Mouse (Mus musculus): Measurements from ENCODE around the gene Cdc20b.

DNA sequence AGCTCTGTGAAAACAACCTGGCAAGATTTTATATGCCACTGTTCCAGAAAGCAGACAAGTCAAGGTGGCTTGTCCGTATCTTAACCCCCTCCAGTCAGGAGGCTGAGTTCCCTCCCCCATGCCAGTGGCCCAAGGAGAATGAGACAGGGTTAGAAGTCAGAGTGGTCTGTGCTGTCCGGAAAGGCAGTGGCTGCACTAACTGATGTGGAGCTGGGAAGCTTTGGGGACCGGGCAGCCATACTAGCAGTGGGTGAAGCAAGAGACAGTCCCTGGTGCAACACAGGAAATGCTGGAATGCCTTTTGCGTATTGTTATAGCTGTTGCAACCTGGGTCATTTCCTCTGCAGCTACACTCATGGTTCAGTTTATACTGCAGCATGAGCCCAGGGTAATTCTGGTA, 44.6 kb upstream of the Cdc20b start:
- TF ChIP-seq POLR2A (IDR thresholded peaks at IDR 0.05; ENCODE audit: low read depth, low read length) (no peak), CTCF (IDR thresholded peaks at IDR 0.05; ENCODE audit: borderline replicate concordance, insufficient read depth, low read length) (no peak)
